Comparison of ENCODE assay signal across 20 mouse cellular contexts in the genomic region with DNA sequence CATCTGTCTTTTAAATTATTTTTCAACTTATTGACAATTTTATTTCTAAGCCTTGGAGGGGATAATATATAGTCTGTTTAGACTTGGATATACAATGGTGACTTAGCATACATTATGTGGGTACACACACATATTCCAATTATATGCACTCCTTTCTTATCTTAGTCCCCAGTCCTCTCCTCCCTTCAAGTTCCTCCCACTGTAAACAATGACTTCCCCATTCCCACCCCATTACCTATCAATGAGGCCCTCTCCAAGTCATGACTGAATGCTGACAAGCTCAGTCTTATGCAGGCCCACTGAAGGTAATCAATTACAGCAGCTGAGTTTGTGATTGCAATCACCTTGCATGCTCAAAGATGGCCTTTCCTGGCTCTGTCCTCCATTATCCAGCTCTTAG. TPM values are rescaled to one million over a fixed set of nuclear protein-coding genes. Genes with fewer than 3 reads are reported as not detected.
"Had no signal": no experiment of that assay in that cellular context is flagged by ENCODE, and none has a peak within 500 bp of the region (broad histone marks: within the 10 kb centered on the region; RNA-seq: fewer than 3 reads in every experiment).

No protein-coding gene starts in this region.

- H3K27ac ChIP-seq: kidney, postnatal 0 days; stomach, embryonic 15.5 days had no signal

- H3K4me2 ChIP-seq: midbrain, embryonic 11.5 days; stomach, embryonic 15.5 days had no signal

- DNase-seq: kidney, adult 9 months; kidney, postnatal 36 days; left cerebral cortex, postnatal 4 days; lung, adult 2 months; lung, postnatal 36 days; right cerebral cortex, postnatal 14 days; thymus, adult 2 months; thymus, postnatal 4 days had no signal

- H3K9ac ChIP-seq: stomach, embryonic 15.5 days had no signal

- H3K27me3 ChIP-seq: stomach, embryonic 15.5 days had no signal

- ATAC-seq: intestine, embryonic 16.5 days; lung, postnatal 0 days had no signal

- H3K9me3 ChIP-seq: stomach, embryonic 15.5 days had no signal

- H3K4me3 ChIP-seq: stomach, embryonic 15.5 days had no signal

- H3K4me1 ChIP-seq: stomach, embryonic 15.5 days had no signal

RNA-seq across cellular contexts. Expression of a gene that starts 8.0 kb away (rescaled TPM):
- total RNA-seq: layer of hippocampus, adult 8-10 months; layer of hippocampus, postnatal 14 days; left cerebral cortex, adult 18-20 months; left cerebral cortex, postnatal 10 days; left cerebral cortex, postnatal 4 days; megakaryocyte, adult 5-6 weeks; midbrain, postnatal 0 days had no signal
- polyA plus RNA-seq: lung, adult 2 months; midbrain, embryonic 11.5 days; spleen, adult 2 months; stomach, embryonic 15.5 days; thymus, adult 2 months had no signal
